Comparison of ENCODE assay signal across 9 mouse cellular contexts in genomic region chr9:7602982-7603742, GRCm38 (mm10). TPM values are rescaled to one million over a fixed set of nuclear protein-coding genes. Genes with fewer than 3 reads are reported as not detected.
DNase-seq lines count a peak whose midpoint lies in the region; ATAC-seq and TF ChIP-seq lines count a peak whose summit lies in the region.
"Had no signal": no experiment of that assay in that cellular context is flagged by ENCODE, and none has a peak within 500 bp of the region (broad histone marks: within the 10 kb centered on the region; RNA-seq: fewer than 3 reads in every experiment).

No protein-coding gene starts in this region.

- no peaks in the 10 kb centered on the region for H3K36me3 ChIP-seq in E14TG2a.4 (ENCODE audit: insufficient read depth, low read length)
- H3K36me3 ChIP-seq in embryonic facial prominence, embryonic 14.5 days (ENCODE audit: control insufficient read depth, insufficient read depth, low read length) = no peaks in the 10 kb centered on the region
- H3K36me3 ChIP-seq in hindbrain, embryonic 11.5 days (ENCODE audit: control insufficient read depth, insufficient read depth, low read length) = no peaks in the 10 kb centered on the region

- H3K27ac ChIP-seq in embryonic facial prominence, embryonic 14.5 days (replicated peaks; ENCODE audit: low read depth, low read length) = no peak overlapping the region; the same call in 1 of the 2 replicates
- no peak overlapping the region for H3K27ac ChIP-seq in hindbrain, embryonic 11.5 days (ENCODE audit: low read depth, low read length)

- peaks cover 9% of the 10 kb centered on the region for H3K9me3 ChIP-seq in E14TG2a.4 (ENCODE audit: low read length)
- H3K9me3 ChIP-seq in embryonic facial prominence, embryonic 14.5 days (ENCODE audit: control insufficient read depth, low read length) = no peaks in the 10 kb centered on the region
- H3K9me3 ChIP-seq in hindbrain, embryonic 11.5 days (ENCODE audit: control insufficient read depth, low read length) = no peaks in the 10 kb centered on the region

- H3K4me3 ChIP-seq in E14TG2a.4 (replicated peaks; ENCODE audit: low read length) = no peak overlapping the region
- no peak overlapping the region for H3K4me3 ChIP-seq in embryonic facial prominence, embryonic 14.5 days (ENCODE audit: low read depth, low read length)
- no peak overlapping the region for H3K4me3 ChIP-seq in hindbrain, embryonic 11.5 days (ENCODE audit: low read depth, low read length)

- peak; percentile 12 to 51 for DNase-seq in adrenal gland, postnatal 4 days (ENCODE audit: low spot score in 2 of 2)
- DNase-seq in embryonic facial prominence, embryonic 14.5 days (ENCODE audit: low spot score) = peak; percentile 74
- DNase-seq in hindbrain, embryonic 11.5 days (ENCODE audit: low spot score) = peak; percentile 79
- peak; percentile 38 to 72 for DNase-seq in layer of hippocampus, adult 8-10 months (ENCODE audit: low spot score in 2 of 2)
- DNase-seq in lung, postnatal 36 days = peak; percentile 82
- DNase-seq in retina, postnatal 1 day = peak; percentile 73
- DNase-seq in urinary bladder, adult 2 months (ENCODE audit: low spot score) = peak; percentile 32

- H3K4me1 ChIP-seq in E14TG2a.4 (replicated peaks; ENCODE audit: low read depth, low read length) = peaks cover 5% of the 10 kb centered on the region; the same call in 1 of the 2 replicates
- no peaks in the 10 kb centered on the region for H3K4me1 ChIP-seq in embryonic facial prominence, embryonic 14.5 days (ENCODE audit: control insufficient read depth, insufficient read depth, low read length)
- H3K4me1 ChIP-seq in hindbrain, embryonic 11.5 days (replicated peaks; ENCODE audit: control insufficient read depth, insufficient read depth, low read length) = no peaks in the 10 kb centered on the region

- no peak overlapping the region for H3K9ac ChIP-seq in embryonic facial prominence, embryonic 14.5 days (ENCODE audit: low read depth, low read length)
- no peak overlapping the region for H3K9ac ChIP-seq in hindbrain, embryonic 11.5 days (ENCODE audit: low read depth, low read length)

- 2% methylated on average over 3 of the region's 3 CpGs for WGBS in embryonic facial prominence, embryonic 14.5 days
- 2% methylated on average over 3 of the region's 3 CpGs for WGBS in hindbrain, embryonic 11.5 days

- H3K4me2 ChIP-seq in embryonic facial prominence, embryonic 14.5 days (ENCODE audit: low read depth, low read length) = no peak overlapping the region
- H3K4me2 ChIP-seq in hindbrain, embryonic 11.5 days (replicated peaks; ENCODE audit: low read depth, low read length) = no peak overlapping the region

- H3K27me3 ChIP-seq in E14TG2a.4 (ENCODE audit: insufficient read depth, low read length) = no peaks in the 10 kb centered on the region
- no peaks in the 10 kb centered on the region for H3K27me3 ChIP-seq in embryonic facial prominence, embryonic 14.5 days (replicated peaks; ENCODE audit: control insufficient read depth, insufficient read depth, low read length)
- H3K27me3 ChIP-seq in hindbrain, embryonic 11.5 days (ENCODE audit: control insufficient read depth, insufficient read depth, low read length) = no peaks in the 10 kb centered on the region

- TF ChIP-seq CTCF in E14TG2a.4 (conservative IDR thresholded peaks at IDR 0.05; ENCODE audit: low read length) = peak; percentile 100

- ATAC-seq in embryonic facial prominence, embryonic 14.5 days (ENCODE audit: low read depth) = peak; percentile 68; the same call in 1 of the 2 replicates
- ATAC-seq in hindbrain, embryonic 11.5 days (ENCODE audit: low FRiP score) = peak; percentile 54

RNA-seq across cellular contexts. Expression of gene Mmp20, which starts 24.9 kb away (rescaled TPM):
- total RNA-seq in adrenal gland, postnatal 4 days (2021) = not detected
- polyA plus RNA-seq in embryonic facial prominence, embryonic 14.5 days (2014; fragmentation: Nextera tagmentation; extraction: Ambion mirVana) = not detected in 2 replicates
- not detected in 2 replicates for polyA plus RNA-seq in hindbrain, embryonic 11.5 days (2014; fragmentation: Nextera tagmentation; extraction: Ambion mirVana)
- total RNA-seq in layer of hippocampus, adult 8-10 months (2022) = not detected
- not detected in 2 replicates for polyA plus RNA-seq in urinary bladder, adult 2 months (2012; rRNA removed)
- total RNA-seq: left cerebral cortex, adult 8-10 months had no signal

RNA-seq across cellular contexts. Expression of gene Mmp27, which starts 32.0 kb away (rescaled TPM):
- total RNA-seq in adrenal gland, postnatal 4 days (2021) = under 1 TPM in 1 of 2 experiments, not detected in 1; 0.17 TPM
- 0.17 TPM in 1 of 2 replicates, not detected in the other for polyA plus RNA-seq in embryonic facial prominence, embryonic 14.5 days (2014; fragmentation: Nextera tagmentation; extraction: Ambion mirVana)
- polyA plus RNA-seq in hindbrain, embryonic 11.5 days (2014; fragmentation: Nextera tagmentation; extraction: Ambion mirVana) = not detected in 2 replicates
- total RNA-seq in layer of hippocampus, adult 8-10 months (2022) = not detected
- 0.15 TPM in 2 replicates for polyA plus RNA-seq in urinary bladder, adult 2 months (2012; rRNA removed)
- total RNA-seq: left cerebral cortex, adult 8-10 months had no signal

RNA-seq across cellular contexts. Expression of gene Mmp8, which starts 44.9 kb away (rescaled TPM):
- total RNA-seq in adrenal gland, postnatal 4 days (2021) = 1 to 10 TPM in 1 of 2 experiments, under 1 TPM in 1; 0.81 to 2.9 TPM
- polyA plus RNA-seq in embryonic facial prominence, embryonic 14.5 days (2014; fragmentation: Nextera tagmentation; extraction: Ambion mirVana) = 0.51 and 0.79 TPM in 2 replicates
- polyA plus RNA-seq in hindbrain, embryonic 11.5 days (2014; fragmentation: Nextera tagmentation; extraction: Ambion mirVana) = 0.10 TPM in 1 of 2 replicates, not detected in the other
- total RNA-seq in layer of hippocampus, adult 8-10 months (2022) = not detected
- polyA plus RNA-seq in urinary bladder, adult 2 months (2012; rRNA removed) = 0.06 TPM in 1 of 2 replicates, not detected in the other
- total RNA-seq: left cerebral cortex, adult 8-10 months had no signal

Comparison
In these comparisons a context has a peak if more than half of its experiments do, and no peak if none do; other contexts are left out.
1. DNase-seq: peak in every context shown above with its lines; median percentile 82 in lung, postnatal 36 days; 79 in hindbrain, embryonic 11.5 days; 74 in embryonic facial prominence, embryonic 14.5 days; 73 in retina, postnatal 1 day; 55 in layer of hippocampus, adult 8-10 months; 32 in urinary bladder, adult 2 months; 32 in adrenal gland, postnatal 4 days.